Mouse (Mus musculus) adipose tissue, adult 10 weeks (tissue): Measurements from ENCODE around the gene Nuf2. TPM values are rescaled to one million over a fixed set of nuclear protein-coding genes. Genes with fewer than 3 reads are reported as not detected.

Experiments
- polyA plus RNA-seq: library from polyadenylated mRNA; stranded (reverse); fragments of 350-450 nt; fragmentation: Illumina TruSeq; extraction: RNeasy Lipid Tissue Mini Kit (QIAGEN cat#74804); gene quantifications from one replicate; pipeline ENCODE4 v1.2.3, GENCODE M21; 2014; ENCODE audit warnings: low read depth, low replicate concordance

Gene Nuf2
- polyA plus RNA-seq, result 2.7 TPM

DNA sequence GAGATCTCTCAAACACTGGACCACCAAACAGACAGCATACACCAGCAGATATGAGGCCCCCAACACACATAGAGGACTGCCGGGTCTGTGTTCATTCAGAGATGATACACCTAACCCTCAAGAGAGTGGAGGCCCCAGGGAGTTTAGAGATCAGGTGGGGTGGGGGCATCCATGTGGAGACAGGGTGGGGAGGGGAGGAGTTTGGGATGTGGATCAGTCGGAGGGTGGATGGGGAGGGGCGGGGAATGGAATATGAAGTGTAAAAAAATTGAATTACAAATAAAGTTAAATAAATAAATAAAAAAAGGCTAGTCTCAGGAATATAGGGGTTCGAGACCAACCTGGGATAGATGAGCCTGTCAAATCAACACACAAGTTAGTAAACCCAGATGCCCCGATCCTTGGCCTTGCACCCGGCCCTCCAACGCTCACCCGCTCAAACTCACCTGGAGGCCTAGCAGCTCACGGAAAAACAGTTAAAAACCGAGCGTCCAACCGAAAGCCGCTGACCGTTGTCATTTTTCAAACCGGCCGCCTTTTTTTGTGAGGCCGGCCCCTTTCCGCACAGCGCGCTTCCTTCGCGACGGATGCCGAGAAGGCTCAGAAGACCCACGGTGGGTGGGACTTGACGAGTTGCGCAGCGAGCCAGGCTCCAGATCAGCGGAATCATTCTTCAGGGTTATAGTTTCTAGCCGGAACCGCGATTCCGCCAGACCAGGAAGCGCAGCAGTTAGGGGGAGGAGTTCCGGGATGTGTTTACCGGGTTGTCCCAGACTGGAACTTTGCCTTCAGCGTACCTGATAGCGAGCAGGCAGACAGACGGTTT, at the start of gene Nuf2:
Nuf2 (minus strand) TSS at position 589 of the 826 bp plus-strand sequence.

Other genes starting within 250 kb of the Nuf2 start
- 80.3 TPM for gene Rgs5, start 124.0 kb upstream of the Nuf2 start, polyA plus RNA-seq
- gene Rgs4, start 216.2 kb upstream of the Nuf2 start, polyA plus RNA-seq, result 9.9 TPM